Mouse (Mus musculus): ENCODE measurements around the gene P2rx3. TPM values are rescaled to one million over a fixed set of nuclear protein-coding genes. Genes with fewer than 3 reads are reported as not detected.

P2rx3 gene
- total RNA-seq (2021): under 1 TPM; 0.26 to 0.42 TPM

GRCm38 (mm10) chr2:85037047-85038026, at the start of gene P2rx3, which contains the start of gene Ssrp1:
Gene P2rx3, minus strand, starts transcription at chr2:85037462.
Gene Ssrp1, plus strand, starts transcription at chr2:85037234.
- intact Hi-C loops (cut with DNase I): no loop called here

GRCm38 (mm10) chr2:85073751-85074150, 36.5 kb upstream of the P2rx3 start:
- DNase-seq (ENCODE audit: low spot score): no peak
- intact Hi-C loops (cut with DNase I): no loop called here

More at GRCm38 (mm10) chr2:85037047-85038026, at the start of gene P2rx3, which contains the start of gene Ssrp1:
- DNase-seq (ENCODE audit: low spot score): peak; percentile 72

- no peak for DNase-seq (ENCODE audit: low spot score)
- intact Hi-C loops (cut with DNase I): no loop called here
Observed at GRCm38 (mm10) chr2:85071921-85072320, 34.7 kb upstream of the P2rx3 start.

GRCm38 (mm10) chr2:85070086-85070485, 32.8 kb upstream of the P2rx3 start:
- intact Hi-C loops (cut with DNase I): no loop called here
- DNase-seq (ENCODE audit: low spot score): no peak

GRCm38 (mm10) chr2:85068626-85069025, 31.4 kb upstream of the P2rx3 start:
- DNase-seq (ENCODE audit: low spot score): no peak
- intact Hi-C loops (cut with DNase I): no loop called here

- no peak for DNase-seq (ENCODE audit: low spot score)
- intact Hi-C loops (cut with DNase I): no loop called here
Observed at GRCm38 (mm10) chr2:85067903-85068625, 30.8 kb upstream of the P2rx3 start.

GRCm38 (mm10) chr2:85066937-85067336, 29.7 kb upstream of the P2rx3 start:
- intact Hi-C loops (cut with DNase I): no loop called here
- no peak for DNase-seq (ENCODE audit: low spot score)

- intact Hi-C loops (cut with DNase I): no loop called here
- peak; percentile 40 for DNase-seq (ENCODE audit: low spot score)
Observed at GRCm38 (mm10) chr2:85065141-85065875, 28.0 kb upstream of the P2rx3 start.

GRCm38 (mm10) chr2:85061107-85061541, 23.9 kb upstream of the P2rx3 start:
- no peak for DNase-seq (ENCODE audit: low spot score)
- intact Hi-C loops (cut with DNase I): no loop called here

GRCm38 (mm10) chr2:85060591-85061060, 23.4 kb upstream of the P2rx3 start:
- peak; percentile 70 for DNase-seq (ENCODE audit: low spot score)
- intact Hi-C loops (cut with DNase I): no loop called here

GRCm38 (mm10) chr2:85059677-85060076, 22.4 kb upstream of the P2rx3 start:
- no peak for DNase-seq (ENCODE audit: low spot score)
- intact Hi-C loops (cut with DNase I): no loop called here

- intact Hi-C loops (cut with DNase I): no loop called here
- no peak for DNase-seq (ENCODE audit: low spot score)
Observed at GRCm38 (mm10) chr2:85056711-85057110, 19.4 kb upstream of the P2rx3 start.

- intact Hi-C loops (cut with DNase I): no loop called here
- no peak for DNase-seq (ENCODE audit: low spot score)
Observed at GRCm38 (mm10) chr2:85053192-85053816, 16.0 kb upstream of the P2rx3 start.

GRCm38 (mm10) chr2:85050746-85051145, 13.5 kb upstream of the P2rx3 start:
- peak; percentile 44 for DNase-seq (ENCODE audit: low spot score)
- intact Hi-C loops (cut with DNase I): no loop called here

- intact Hi-C loops (cut with DNase I): no loop called here
- DNase-seq (ENCODE audit: low spot score): peak; percentile 78
Observed at GRCm38 (mm10) chr2:85050001-85050634, 12.9 kb upstream of the P2rx3 start.

- intact Hi-C loops (cut with DNase I): no loop called here
- DNase-seq (ENCODE audit: low spot score): no peak
Observed at GRCm38 (mm10) chr2:85049277-85049676, 12.0 kb upstream of the P2rx3 start.

GRCm38 (mm10) chr2:85048168-85048751, 11.0 kb upstream of the P2rx3 start:
- intact Hi-C loops (cut with DNase I): no loop called here
- DNase-seq (ENCODE audit: low spot score): peak; percentile 72

GRCm38 (mm10) chr2:85047596-85048167, 10.4 kb upstream of the P2rx3 start, which contains the start of gene Tnks1bp1:
Gene Tnks1bp1, plus strand, starts transcription at chr2:85048022.
- intact Hi-C loops (cut with DNase I): no loop called here
- peak; percentile 97 for DNase-seq (ENCODE audit: low spot score)
